Mouse (Mus musculus) embryonic fibroblast, embryonic 13.5 days (primary cell): ENCODE results near the gene Gm21149.
"Not testable (repeated sequence)": the region's sequence is repeated elsewhere in the genome, so short reads cannot be mapped to it uniquely, and the experiment has no call there.

Source experiments
- CTCF ChIP-seq: IDR thresholded peaks from 2 replicates; pipeline ENCODE4 v1.5.1; 2011; ENCODE audit warnings: mild to moderate bottlenecking, control low read depth, low read length, moderate library complexity, borderline replicate concordance; ENCODE audit not compliant: insufficient read depth
- POLR2A ChIP-seq: IDR thresholded peaks from 2 replicates; pipeline ENCODE4 v1.6.1; 2011; ENCODE audit warnings: low read depth, mild to moderate bottlenecking, control low read depth, low read length, moderate library complexity

DNA sequence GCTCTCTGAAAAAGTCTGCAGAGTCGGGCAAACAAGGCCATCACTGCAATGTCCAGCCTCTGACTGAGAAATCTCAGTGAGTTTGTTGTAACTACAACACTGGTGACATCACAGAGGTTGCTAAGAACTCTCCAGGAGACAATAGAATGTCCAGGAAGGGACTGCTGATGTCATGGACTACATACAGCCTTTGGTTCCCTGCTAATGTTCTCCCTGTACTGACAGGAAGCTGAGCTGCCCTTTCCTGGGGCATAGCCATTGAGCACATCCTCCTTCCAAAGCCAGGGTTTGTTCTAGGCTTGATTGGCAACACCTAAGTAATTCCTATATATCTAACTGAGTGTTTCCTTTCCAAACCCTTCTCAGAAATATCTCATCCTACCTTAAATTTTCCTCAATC lies at the start of gene Gm21149:
- not testable (repeated sequence) for TF ChIP-seq POLR2A, CTCF
